Mouse (Mus musculus): ENCODE data around the gene Trcg1. TPM values are rescaled to one million over a fixed set of nuclear protein-coding genes. Genes with fewer than 3 reads are reported as not detected.

The Trcg1 gene
- polyA plus RNA-seq, 1 experiment, result not detected

DNA sequence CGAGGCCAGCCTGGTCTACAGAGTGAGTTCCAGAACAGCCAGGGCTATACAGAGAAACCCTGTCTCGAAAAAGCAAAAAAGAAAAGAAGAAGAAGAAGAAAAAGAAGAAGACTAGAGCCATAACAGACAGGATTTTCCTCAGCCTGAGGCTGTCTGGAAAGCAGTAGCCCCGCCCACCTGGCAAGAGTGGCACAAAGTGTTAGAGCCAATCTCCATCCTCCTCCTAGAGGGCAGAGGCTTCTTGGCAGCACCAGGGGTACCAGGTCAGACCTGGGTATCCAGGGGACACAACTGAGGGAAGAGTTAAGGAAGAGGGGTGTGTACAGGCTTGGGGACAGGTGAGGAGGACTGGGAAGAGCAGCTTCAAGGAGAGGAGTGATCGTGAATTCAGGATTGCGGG lies 1.3 kb downstream of the Trcg1 start:
- H3K4me3 ChIP-seq (replicated peaks; ENCODE audit: insufficient read depth, low read depth, low read length), result no peak overlapping the region
- H3K27ac ChIP-seq (ENCODE audit: insufficient read depth, low read length), result no peak overlapping the region
- H3K4me1 ChIP-seq (ENCODE audit: control insufficient read depth, insufficient read depth, low read length), result no peaks in the 10 kb centered on the region; the same call in 1 of the 2 replicates
- WGBS, result 76% methylated on average over 5 of the region's 5 CpGs
- DNase-seq, result no peak
- TF ChIP-seq CTCF (IDR thresholded peaks at IDR 0.05; ENCODE audit: borderline replicate concordance, insufficient read depth, low read depth, low read length) (no peak), POLR2A (IDR thresholded peaks at IDR 0.05; ENCODE audit: borderline replicate concordance, insufficient read depth, low read length) (no peak)
- H3K27me3 ChIP-seq (ENCODE audit: control insufficient read depth, insufficient read depth, low read length), result no peaks in the 10 kb centered on the region

DNA sequence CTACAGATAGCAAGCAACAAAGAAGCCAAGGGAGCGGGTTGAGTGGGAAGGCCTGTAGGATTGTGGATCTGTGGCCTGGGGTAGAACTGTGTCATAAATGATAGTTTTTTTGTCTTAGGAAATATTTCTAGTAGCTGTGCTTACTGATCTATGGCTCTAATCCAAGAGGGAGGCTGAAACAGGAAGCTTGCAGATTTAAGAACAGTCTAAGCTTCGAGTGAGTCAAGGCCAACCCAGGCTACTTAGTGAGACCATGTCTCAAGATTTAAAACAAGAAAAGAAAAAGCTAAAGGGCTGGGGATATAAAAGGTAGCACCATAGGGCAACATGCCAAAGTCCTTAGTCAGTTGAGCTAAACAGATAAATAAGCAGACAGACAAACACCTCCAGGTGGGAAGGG lies 1.9 kb downstream of the Trcg1 start:
- DNase-seq, result no peak
- WGBS, result 96% methylated on average over 2 of the region's 2 CpGs
- no peaks in the 10 kb centered on the region; the same call in 1 of the 2 replicates for H3K4me1 ChIP-seq (ENCODE audit: control insufficient read depth, insufficient read depth, low read length)
- H3K4me3 ChIP-seq (replicated peaks; ENCODE audit: insufficient read depth, low read depth, low read length), result no peak overlapping the region
- no peaks in the 10 kb centered on the region for H3K27me3 ChIP-seq (ENCODE audit: control insufficient read depth, insufficient read depth, low read length)
- TF ChIP-seq POLR2A (IDR thresholded peaks at IDR 0.05; ENCODE audit: borderline replicate concordance, insufficient read depth, low read length) (no peak), CTCF (IDR thresholded peaks at IDR 0.05; ENCODE audit: borderline replicate concordance, insufficient read depth, low read depth, low read length) (no peak)
- H3K27ac ChIP-seq (ENCODE audit: insufficient read depth, low read length), result no peak overlapping the region

DNA sequence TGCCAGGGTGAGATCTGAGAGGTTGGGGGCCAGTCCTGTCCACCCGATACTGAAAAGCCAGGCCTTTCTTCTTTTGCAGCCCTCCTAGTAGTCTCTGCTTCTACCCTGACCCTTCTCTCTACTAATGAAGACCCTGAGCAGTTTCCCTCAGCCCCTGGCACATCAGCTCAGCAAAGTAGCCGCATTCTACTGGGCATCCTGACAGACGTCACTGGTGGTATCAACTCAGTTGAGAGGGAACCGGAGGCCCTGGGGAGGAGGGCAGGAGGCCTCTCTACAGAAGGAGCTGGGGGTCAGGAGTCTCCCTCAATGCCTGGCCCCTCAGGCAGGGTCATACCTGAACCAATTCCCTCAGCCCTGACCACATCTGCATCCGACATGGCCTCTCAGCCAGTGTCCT lies 4.8 kb downstream of the Trcg1 start:
- H3K27ac ChIP-seq (ENCODE audit: insufficient read depth, low read length), result no peak overlapping the region
- no peak for TF ChIP-seq CTCF (IDR thresholded peaks at IDR 0.05; ENCODE audit: borderline replicate concordance, insufficient read depth, low read depth, low read length)
- no peak for TF ChIP-seq POLR2A (IDR thresholded peaks at IDR 0.05; ENCODE audit: borderline replicate concordance, insufficient read depth, low read length)
- H3K27me3 ChIP-seq (ENCODE audit: control insufficient read depth, insufficient read depth, low read length), result no peaks in the 10 kb centered on the region
- no peak for DNase-seq
- no peaks in the 10 kb centered on the region; the same call in 1 of the 2 replicates for H3K4me1 ChIP-seq (ENCODE audit: control insufficient read depth, insufficient read depth, low read length)
- 75% methylated on average over 5 of the region's 5 CpGs for WGBS
- H3K4me3 ChIP-seq (replicated peaks; ENCODE audit: insufficient read depth, low read depth, low read length), result no peak overlapping the region

DNA sequence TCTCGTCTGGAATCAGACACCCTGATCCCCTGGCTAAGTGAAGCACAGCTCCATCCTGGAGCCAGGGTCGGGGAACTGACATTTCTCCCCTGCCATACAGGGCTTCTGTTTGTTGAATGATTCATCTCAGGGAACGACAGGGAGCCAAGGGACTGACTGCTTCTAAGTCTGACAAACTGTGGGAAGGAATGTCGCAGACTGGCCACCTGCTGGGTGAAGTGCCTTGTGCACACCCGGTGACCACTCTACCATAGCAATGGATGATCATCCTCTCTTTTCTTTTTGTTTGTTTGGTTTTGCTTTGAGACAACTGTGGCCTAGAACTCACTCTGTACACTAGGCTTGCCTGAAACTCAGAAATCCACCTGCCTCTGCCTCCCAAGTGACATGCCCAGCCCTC lies 6.6 kb downstream of the Trcg1 start:
- no peak for DNase-seq
- Histone ChIP-seq H3K27ac (ENCODE audit: insufficient read depth, low read length) (no peak overlapping the region), H3K4me1 (ENCODE audit: control insufficient read depth, insufficient read depth, low read length) (no peaks in the 10 kb centered on the region; the same call in 1 of the 2 replicates), H3K27me3 (ENCODE audit: control insufficient read depth, insufficient read depth, low read length) (no peaks in the 10 kb centered on the region), H3K4me3 (replicated peaks; ENCODE audit: insufficient read depth, low read depth, low read length) (no peak overlapping the region)
- TF ChIP-seq POLR2A (IDR thresholded peaks at IDR 0.05; ENCODE audit: borderline replicate concordance, insufficient read depth, low read length) (no peak), CTCF (IDR thresholded peaks at IDR 0.05; ENCODE audit: borderline replicate concordance, insufficient read depth, low read depth, low read length) (no peak)
- 11% methylated on average over 5 of the region's 5 CpGs for WGBS

DNA sequence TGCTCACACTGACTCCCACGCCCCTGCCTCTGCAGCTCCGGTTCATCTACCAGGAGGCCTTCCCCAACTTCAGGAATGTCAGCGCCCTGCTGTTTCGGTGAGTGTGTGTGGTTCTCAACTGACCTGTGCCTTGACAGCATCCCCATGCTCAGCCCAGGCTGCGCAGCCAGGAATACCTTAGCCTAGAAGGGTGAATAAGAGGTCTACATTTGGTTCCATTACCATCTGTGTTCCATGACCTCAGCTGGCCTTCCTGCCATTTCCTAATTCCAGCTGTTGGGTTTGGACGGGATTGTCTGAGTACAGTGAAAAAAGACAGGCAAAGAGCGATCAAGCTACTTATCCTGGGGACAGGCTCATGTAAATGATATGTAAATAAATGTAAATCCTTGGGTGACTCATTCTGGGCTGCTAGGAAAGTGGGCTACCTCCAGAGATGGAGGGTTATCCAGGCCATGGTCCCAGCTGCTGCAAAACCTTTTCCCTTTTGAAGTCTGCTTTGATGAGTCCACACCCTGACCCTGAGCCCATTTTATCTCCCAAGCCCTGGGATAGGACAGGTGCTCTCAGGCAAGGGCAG lies 7.8 kb downstream of the Trcg1 start:
- no peak for DNase-seq
- WGBS, result 52% methylated on average over 7 of the region's 7 CpGs

DNA sequence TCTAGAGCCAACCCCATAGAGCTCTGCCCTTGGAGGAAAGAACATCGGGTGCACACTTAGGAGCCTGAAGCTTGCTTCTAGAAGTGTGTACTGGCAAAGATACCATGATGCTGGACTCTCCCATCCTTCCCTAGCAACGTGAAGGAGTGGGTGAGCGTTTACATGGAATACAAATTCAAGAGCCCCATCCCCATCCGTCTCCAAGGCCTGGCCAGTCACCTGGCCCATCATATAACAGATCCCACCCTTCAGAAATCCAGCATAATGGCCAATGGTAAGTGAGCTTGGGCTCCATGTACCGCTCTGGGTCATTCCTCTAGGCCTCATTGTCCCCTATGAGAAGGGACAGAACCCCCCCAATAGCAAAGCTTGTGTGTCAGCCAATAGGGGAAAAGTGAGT lies 10.1 kb downstream of the Trcg1 start:
- DNase-seq, result no peak
- 89% methylated on average over 5 of the region's 5 CpGs for WGBS
- TF ChIP-seq POLR2A (IDR thresholded peaks at IDR 0.05; ENCODE audit: borderline replicate concordance, insufficient read depth, low read length) (no peak), CTCF (IDR thresholded peaks at IDR 0.05; ENCODE audit: borderline replicate concordance, insufficient read depth, low read depth, low read length) (no peak)

More for the DNA sequence above, 7.8 kb downstream of the Trcg1 start:
- Histone ChIP-seq H3K27me3 (ENCODE audit: control insufficient read depth, insufficient read depth, low read length) (no peaks in the 10 kb centered on the region), H3K27ac (ENCODE audit: insufficient read depth, low read length) (no peak overlapping the region), H3K4me1 (ENCODE audit: control insufficient read depth, insufficient read depth, low read length) (no peaks in the 10 kb centered on the region; the same call in 1 of the 2 replicates), H3K4me3 (replicated peaks; ENCODE audit: insufficient read depth, low read depth, low read length) (no peak overlapping the region)
- TF ChIP-seq POLR2A (IDR thresholded peaks at IDR 0.05; ENCODE audit: borderline replicate concordance, insufficient read depth, low read length) (no peak), CTCF (IDR thresholded peaks at IDR 0.05; ENCODE audit: borderline replicate concordance, insufficient read depth, low read depth, low read length) (no peak)

DNA sequence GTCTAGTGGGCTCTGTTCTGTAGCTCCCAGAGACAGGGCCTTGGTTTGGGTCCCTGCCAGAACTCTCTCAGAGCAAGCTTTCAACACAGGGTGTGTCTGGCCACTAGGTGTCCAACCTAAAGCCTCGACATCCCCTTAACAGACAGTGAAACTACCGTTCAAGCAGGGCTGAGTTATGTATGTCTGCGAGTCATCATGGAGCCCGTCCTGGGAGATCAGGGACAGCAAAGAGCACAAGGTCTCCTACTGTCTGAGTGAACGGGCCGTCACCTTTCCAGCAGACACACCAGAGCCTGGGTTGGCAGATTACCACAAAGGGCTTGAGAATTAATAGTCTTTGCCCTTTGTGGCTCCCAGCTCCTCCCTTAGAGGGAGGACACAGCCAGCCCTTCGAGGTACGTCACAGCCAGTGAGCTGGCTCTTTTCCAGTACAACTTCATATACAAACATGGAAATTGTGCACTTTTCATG lies 10.9 kb downstream of the Trcg1 start:
- no peak for DNase-seq
- H3K4me3 ChIP-seq (replicated peaks; ENCODE audit: insufficient read depth, low read depth, low read length), result no peak overlapping the region
- TF ChIP-seq POLR2A (IDR thresholded peaks at IDR 0.05; ENCODE audit: borderline replicate concordance, insufficient read depth, low read length), result no peak
- no peak for TF ChIP-seq CTCF (IDR thresholded peaks at IDR 0.05; ENCODE audit: borderline replicate concordance, insufficient read depth, low read depth, low read length)
- 50% methylated on average over 8 of the region's 8 CpGs for WGBS
- no peaks in the 10 kb centered on the region; the same call in 1 of the 2 replicates for H3K4me1 ChIP-seq (ENCODE audit: control insufficient read depth, insufficient read depth, low read length)
- no peak overlapping the region for H3K27ac ChIP-seq (ENCODE audit: insufficient read depth, low read length)
- H3K27me3 ChIP-seq (ENCODE audit: control insufficient read depth, insufficient read depth, low read length), result no peaks in the 10 kb centered on the region

More for the DNA sequence above, 10.1 kb downstream of the Trcg1 start:
- Histone ChIP-seq H3K4me1 (ENCODE audit: control insufficient read depth, insufficient read depth, low read length) (no peaks in the 10 kb centered on the region; the same call in 1 of the 2 replicates), H3K27me3 (ENCODE audit: control insufficient read depth, insufficient read depth, low read length) (no peaks in the 10 kb centered on the region), H3K4me3 (replicated peaks; ENCODE audit: insufficient read depth, low read depth, low read length) (no peak overlapping the region), H3K27ac (ENCODE audit: insufficient read depth, low read length) (no peak overlapping the region)

Measured in cerebellum, adult 2 months (tissue).